Mouse (Mus musculus): ENCODE results near the gene Adarb2.

- TF ChIP-seq POLR2A (IDR thresholded peaks at IDR 0.05; ENCODE audit: control insufficient read depth in 1 of 2, insufficient read depth in 1 of 2, low read depth in 1 of 2, low read length in 2 of 2, poor library complexity in 1 of 2): no peak
- TF ChIP-seq MAZ (IDR thresholded peaks at IDR 0.05; ENCODE audit: low read depth, low read length): no peak
- TF ChIP-seq CHD1 (IDR thresholded peaks at IDR 0.05; ENCODE audit: low read depth, low read length): no peak
These were observed 779 bp downstream of the Adarb2 start for GRCm38 (mm10) chr13:8203477-8203813.
